Mouse (Mus musculus) retina, postnatal 1 day (tissue): ENCODE data around the gene Trim38.

Source experiments
- DNase-seq: peaks from one replicate; pipeline ENCODE4 v3.0.0-alpha.2; 2012

Trim38 gene

DNA sequence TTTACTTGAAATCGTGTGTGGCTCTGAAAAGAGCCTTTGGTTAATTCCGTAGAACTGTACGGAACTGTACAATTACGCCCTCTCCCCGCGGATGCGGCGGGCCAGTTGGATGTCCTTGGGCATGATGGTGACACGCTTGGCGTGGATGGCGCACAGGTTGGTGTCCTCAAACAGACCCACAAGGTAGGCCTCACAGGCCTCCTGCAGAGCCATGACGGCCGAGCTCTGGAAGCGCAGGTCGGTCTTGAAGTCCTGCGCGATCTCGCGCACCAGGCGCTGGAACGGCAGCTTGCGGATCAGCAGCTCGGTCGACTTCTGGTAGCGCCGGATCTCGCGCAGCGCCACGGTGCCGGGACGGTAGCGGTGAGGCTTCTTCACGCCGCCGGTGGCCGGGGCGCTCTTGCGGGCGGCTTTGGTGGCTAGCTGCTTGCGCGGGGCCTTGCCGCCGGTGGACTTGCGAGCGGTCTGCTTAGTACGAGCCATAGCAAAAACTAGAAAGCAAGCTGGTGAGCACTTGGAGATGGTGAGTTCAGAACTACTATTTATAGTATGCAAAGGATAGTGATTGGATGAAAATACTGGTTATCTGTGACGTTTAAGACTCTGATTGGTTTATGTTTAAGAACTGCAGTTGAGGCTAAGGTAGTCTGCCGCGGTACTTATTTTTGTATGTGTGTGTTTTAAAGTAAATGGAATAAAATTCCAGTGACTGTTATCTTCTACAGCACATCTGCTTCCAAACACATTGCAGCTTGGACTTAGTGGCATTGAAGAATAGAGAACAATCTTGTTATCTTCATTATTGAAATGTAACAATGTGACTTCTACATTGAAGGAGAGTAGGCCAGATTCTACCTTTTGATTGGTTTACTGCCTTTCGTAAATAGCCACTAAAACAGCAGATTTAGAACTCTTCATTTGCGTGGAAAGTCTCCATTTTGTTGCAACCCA, 7.6 kb upstream of the Trim38 start, which contains the start of gene Hist1h3a:
Hist1h3a (minus strand) TSS at position 516 of the 951 bp plus-strand sequence.
- DNase-seq = peak; percentile 94

DNA sequence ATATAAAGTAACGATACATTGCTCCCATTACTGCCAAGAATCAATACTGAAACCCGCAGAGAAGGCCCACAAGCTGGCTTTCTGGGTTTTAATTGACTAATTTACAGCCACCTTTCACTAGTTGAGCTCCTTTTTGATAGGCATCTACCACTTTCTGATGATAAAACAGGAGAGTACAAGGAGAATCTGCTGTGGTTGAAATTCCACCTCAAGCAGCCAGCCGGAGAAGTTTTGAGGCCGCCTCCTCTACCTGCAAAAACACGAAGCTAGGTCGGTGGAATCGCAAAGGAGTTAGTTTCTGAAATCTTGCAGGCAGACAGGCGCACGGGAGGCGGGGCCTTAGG, 6.5 kb upstream of the Trim38 start:
- DNase-seq = no peak

DNA sequence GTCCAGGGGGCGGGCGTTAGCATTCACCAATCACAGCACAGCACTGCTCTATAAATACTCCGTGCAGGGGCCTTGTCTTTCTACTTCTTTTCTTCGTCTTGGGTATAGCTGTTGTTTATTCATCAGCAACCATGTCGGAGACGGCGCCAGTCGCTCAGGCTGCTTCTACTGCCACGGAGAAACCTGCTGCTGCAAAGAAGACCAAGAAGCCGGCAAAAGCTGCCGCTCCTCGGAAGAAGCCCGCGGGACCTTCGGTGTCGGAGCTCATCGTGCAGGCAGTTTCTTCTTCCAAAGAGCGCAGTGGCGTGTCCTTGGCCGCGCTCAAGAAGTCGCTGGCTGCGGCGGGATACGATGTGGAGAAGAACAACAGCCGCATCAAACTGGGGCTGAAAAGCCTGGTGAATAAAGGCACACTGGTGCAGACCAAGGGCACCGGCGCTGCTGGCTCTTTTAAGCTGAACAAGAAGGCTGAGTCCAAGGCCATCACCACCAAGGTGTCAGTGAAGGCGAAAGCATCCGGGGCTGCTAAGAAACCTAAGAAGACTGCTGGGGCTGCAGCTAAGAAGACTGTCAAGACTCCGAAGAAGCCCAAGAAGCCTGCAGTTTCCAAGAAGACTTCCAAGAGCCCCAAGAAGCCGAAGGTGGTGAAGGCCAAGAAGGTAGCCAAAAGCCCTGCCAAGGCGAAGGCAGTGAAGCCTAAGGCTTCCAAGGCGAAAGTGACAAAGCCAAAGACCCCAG, 6.0 kb upstream of the Trim38 start, which contains the start of gene Hist1h1a:
Hist1h1a (plus strand) TSS at position 81 of the 738 bp plus-strand sequence.
- DNase-seq = peak; percentile 96

DNA sequence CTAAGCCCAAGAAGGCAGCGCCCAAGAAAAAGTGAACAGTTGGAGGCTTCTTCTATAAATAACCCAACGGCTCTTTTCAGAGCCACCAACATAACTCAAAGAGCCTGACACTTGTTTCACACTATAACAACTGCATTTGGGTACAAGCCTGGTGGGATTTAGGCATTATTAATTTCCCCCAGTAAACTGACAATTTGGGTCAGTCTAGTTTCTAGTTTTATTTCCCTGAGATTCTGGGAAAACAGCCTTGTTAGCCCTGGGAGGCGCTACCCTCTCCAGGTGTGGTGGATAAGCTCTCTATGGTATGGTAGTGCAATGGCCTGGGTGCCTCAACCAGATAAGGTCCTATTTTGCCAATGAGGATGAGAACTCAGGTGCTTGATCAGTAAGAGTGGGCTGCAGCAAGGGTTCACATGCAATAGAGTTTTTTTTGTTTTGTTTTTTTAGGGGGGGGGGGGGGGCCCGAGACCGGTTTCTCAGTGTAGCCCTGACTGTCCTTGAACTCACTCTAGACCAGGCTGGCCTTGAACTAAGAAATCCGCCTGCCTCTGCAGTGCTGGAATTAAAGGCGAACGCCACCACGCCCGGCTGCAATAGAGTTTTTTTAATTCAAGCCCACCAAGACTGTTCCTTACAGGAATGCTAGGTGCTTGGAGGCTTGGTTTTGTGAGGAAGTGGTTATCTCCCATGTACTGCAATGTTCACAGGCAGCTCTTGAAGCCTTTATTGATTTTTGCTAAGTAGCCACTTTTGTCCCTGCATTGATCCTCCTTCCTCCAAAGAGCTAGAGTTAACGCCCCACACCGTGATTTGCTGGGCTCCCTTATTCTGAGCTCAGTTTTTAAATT, 5.2 kb upstream of the Trim38 start:
- no peak for DNase-seq

DNA sequence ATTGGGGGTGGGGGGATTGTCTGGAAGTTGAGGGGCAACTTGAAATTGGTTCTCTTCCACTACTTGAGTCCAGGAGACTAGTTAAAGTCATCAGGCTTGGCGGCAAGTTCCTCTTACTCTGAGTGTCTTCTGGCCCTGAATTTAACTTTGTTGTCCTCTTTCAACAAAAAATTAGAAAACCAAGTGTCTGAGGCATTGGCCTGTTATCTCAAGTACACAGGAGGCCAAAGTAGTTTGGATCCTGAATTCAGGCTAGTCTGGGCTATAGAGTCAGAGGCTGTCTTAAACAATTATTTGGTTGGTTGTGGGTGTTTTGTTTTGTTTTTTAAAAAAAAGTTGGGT, 4.6 kb upstream of the Trim38 start:
- no peak for DNase-seq

DNA sequence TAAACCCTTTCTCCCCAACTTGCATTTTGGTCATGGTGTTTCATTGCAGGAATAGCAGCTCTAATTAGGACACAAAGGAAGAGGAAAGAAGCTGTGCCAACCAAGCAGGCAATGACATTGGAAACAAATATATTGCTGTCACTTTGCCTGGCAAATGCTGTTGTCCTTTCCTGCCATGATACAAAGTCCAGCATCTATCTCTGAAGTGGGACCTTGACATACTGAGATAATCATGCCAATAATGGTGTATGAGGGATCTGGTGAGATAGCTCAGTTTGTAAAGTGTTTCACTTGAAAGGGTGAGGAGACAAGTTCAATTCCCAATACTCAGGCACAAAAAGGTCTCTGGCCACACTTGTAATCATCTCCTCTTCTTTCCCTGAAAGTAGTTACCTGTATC, 2.9 kb upstream of the Trim38 start:
- DNase-seq = no peak

- DNase-seq = no peak
Observed at GRCm38 (mm10) chr13:23768834-23769397, 797 bp upstream of the Trim38 start.

- DNase-seq = peak; percentile 86
Observed at GRCm38 (mm10) chr13:23772561-23773313, 3.0 kb downstream of the Trim38 start.

- no peak for DNase-seq
Observed at GRCm38 (mm10) chr13:23778339-23778738, 8.6 kb downstream of the Trim38 start.

DNA sequence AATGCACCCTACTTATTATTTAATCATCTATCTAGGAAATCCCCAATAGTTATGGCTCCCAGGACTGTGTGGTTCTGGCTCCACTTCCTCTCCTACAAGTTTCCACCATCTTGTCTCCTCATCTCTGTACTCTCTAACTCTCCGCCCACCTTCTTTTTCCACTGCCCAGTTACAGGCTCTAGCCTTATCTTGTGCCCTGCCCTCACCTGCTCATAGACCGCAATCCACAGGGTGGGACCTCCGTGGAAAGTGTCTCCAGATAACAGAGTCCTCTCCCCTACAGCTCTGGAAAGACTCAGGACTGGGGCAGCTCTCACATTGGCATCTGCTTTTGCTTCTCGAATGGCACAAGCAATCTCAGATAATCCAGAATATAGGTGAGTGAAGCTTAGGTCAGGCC, 9.3 kb downstream of the Trim38 start:
- DNase-seq = no peak

- peak; percentile 75 for DNase-seq
Observed at GRCm38 (mm10) chr13:23792520-23792919, 22.8 kb downstream of the Trim38 start.

DNA sequence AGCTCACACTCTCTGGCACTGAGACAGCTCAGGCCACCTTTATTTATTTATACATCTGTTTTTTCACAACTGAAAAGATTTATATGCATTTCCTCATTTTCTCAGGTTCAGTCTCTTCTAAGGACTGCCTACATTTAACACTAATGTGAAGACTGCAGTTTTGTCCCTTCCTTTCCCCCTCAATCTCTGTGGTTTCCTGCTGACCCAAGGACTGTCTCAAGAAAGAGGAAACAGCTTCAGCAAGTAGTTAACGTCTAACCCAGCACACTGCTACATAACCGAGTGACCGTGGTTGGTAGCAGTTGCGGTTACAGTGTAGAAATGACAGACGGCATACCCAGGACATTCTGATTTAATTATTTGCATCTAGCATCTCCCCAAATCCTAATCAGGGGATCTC, 29.7 kb downstream of the Trim38 start:
- DNase-seq = no peak

DNA sequence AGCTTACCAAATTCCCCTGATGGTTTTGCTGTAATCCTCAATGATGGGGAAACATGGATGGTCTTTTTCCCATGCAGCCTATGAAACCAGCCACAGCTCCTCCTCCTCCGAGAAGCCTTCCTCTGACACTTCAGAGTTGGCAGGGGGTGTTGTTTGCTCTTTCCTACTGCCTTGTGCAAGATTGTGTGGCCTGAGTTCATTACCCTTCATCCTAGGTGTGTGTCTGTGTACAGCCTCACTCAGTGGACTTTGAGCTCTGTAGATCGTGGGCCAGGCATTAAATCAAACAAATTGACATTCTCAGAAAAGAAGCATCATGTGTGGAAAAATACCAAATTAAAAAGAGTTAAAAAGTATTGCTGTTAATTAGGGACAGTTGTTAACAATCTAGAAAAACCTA, 34.8 kb downstream of the Trim38 start:
- no peak for DNase-seq

DNA sequence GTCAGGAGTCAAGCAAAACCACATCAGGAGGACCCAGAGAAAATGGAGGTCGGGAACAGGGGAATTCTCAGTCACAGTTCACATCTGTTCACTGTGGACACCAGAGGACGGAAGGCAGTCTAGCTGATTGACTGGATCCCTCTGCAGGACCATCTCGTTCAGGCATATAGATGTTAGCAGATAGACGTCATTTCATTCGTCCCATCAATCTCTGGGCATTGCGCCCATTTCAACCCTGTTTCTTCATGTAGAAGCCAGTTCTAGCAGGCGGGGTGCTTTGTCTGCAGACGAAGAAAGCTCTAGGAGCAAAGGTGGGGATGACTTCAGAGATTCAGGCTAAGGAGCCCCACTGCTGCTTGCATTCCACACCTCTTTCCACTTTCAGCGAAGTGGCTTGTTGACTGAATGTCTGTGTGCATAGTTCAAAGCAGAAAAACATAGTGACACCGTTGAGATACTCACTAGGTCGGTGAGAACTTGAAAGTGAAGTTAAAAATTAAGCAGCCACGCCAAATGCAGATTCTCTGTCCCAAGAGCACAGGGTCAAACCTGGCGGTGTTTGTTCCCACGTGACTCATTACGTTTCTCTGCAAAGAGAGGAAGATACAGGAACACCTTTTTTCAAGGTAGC, 36.8 kb downstream of the Trim38 start, which contains the start of gene Slc17a2:
Slc17a2 (plus strand) TSS at position 572 of the 631 bp plus-strand sequence.
- DNase-seq = no peak

DNA sequence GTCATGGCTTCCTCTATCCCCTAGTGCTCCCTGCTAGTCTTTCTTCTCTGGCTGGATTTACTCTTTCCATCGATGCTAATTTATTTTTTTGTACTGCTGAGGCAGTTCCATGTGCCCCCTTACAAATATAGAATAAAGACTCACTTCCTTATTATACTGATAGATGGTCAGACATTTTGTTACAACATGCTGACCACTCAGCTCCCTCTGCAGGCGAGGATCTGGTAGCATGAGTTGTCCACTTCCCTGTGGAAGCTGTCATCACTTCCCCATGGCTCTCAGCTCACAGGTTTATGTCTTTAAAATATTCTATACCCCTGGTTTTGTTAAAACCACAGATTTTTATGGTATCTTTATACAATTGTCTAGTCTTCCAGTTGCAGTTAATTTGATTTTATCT, 46.4 kb downstream of the Trim38 start:
- no peak for DNase-seq

GRCm38 (mm10) chr13:23820179-23820940, 50.6 kb downstream of the Trim38 start:
- no peak for DNase-seq

DNA sequence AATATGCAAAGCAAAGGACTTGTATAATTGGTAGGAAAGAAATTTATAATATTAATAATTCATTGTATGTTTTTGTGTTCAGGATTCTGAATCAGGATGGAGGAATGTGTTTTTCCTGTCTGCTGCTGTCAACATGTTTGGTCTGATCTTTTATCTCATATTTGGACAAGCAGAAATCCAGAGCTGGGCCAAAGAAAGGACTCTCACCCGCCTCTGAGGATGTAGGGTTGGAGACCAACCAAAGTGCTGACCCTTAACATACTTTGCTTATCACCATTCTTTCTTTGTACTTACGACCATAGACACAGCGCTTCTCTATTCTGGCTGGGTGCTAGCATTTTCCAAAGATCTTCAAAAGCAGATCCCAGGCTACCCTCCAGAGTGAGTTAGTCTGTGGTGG, 52.5 kb downstream of the Trim38 start:
- DNase-seq = no peak

DNA sequence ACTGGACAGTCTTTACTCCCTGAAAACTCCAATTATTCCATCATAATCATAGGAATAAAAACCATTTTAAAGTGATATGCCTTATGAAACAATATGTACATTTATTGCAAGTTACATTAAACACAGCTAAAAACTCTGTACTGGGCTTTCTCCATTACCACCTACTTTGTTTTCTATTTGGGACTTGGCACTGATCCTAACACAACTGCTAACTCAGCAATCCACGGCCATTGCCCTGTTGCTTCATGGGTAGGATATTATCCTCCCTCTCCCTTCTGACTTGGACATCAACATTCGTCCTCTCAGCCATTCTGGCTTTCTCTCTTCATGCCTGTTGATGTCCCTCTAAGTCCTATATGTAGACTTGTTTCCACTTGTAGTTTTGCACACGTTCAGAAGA, 56.9 kb downstream of the Trim38 start:
- DNase-seq = no peak

GRCm38 (mm10) chr13:23833053-23833452, 63.3 kb downstream of the Trim38 start:
- DNase-seq = peak; percentile 72

DNA sequence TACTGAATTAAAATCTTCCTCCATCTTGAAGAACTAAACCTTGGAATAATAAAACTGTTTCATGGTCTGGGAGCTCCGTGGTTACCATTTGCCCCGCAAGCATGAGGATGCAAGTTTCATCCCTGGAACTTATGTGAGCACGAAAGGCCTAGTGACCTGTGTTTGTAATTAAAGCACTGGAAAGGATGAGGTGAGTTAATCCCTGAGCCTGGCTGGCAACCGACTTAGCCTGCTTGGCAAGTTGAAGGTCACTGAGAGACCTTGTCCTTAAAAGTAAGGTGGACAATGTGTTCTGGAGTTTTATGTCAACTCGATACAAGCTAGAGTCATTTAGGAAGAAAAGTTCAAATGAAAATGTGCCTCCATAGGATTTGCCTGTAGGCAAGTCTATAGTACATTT, 65.1 kb downstream of the Trim38 start:
- no peak for DNase-seq

DNA sequence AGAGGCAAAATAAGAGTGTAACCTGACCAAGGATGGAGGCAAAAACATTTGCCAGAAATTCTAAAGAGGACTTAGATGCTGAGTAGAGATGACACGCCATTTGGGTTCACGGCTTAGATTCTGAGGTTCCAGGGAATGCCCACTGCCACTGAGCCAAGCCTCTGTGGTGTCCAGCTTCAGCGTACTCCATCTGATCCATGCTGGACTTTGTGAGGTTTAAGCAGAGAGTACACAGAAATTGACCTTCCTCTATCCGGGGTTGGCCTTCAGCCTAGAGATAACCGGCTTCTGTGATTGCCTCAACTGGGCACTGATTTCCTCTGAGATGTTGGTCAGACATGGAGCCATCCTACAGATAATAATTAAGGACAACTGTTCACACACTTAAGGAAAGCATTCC, 66.9 kb downstream of the Trim38 start:
- DNase-seq = no peak
